Mouse (Mus musculus): ENCODE data around the gene Fam189b. TPM values are rescaled to one million over a fixed set of nuclear protein-coding genes. Genes with fewer than 3 reads are reported as not detected.
A peak's percentile ranks its signal among the peaks of the same experiment; 100 is the strongest.
"Not testable (repeated sequence)": the region's sequence is repeated elsewhere in the genome, so short reads cannot be mapped to it uniquely, and the experiment has no call there.

Gene Fam189b
- polyA plus RNA-seq, 1 experiment from 2014 or later = 23.5 TPM

DNA sequence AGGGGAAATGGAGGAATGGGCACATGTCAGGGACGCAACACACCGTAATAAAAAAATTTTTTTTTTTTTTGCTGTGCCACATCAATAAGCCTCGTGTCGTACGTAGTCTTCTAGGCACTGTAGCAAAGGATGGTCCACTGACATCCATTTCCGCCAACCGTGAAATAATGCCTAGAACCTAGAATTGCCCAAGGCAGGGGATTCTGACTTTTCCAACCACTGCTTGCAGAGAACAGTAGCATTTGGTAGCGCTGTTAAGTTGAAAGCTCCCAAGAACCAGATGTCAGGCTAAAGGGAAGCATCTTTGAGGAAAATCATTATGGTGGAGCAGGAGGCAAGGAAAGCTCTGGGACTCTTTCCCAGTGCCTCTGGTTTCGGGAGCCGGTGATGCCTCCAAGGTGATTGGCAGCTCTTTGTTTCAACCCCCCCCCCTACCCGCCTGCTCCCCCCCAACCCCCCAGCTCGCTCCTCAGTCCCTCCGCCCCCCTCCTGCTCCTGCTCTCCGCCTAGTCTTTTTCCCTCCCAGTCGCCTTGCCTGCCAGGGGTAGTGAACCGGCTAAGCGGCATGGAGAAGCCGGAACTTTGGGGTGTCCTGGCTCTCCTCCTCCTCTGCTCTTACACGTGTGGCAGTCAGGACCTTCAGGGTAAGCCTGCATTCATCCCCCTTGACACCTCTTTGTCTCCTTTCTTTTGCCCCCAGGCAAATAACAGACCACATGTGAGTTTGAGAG lies 31.9 kb downstream of the Fam189b start, which contains the start of gene Thbs3:
Gene Thbs3, plus strand, starts transcription at position 500 of the 731 bp plus-strand sequence.
- Histone ChIP-seq H3K27ac (peak within 1 kb of the TSS; percentile 90), H3K4me2 (ENCODE audit: low read length) (peak within 1 kb of the TSS; percentile 77), H3K4me3 (replicated peaks; ENCODE audit: low read depth, low read length) (peak within 1 kb of the TSS; percentile 66), H3K4me1 (replicated peaks; ENCODE audit: insufficient read depth, low read length) (peaks cover 15% of the 10 kb centered on the region), H3K36me3 (ENCODE audit: insufficient read depth, low read length) (peaks cover 3% of the 10 kb centered on the region; the same call in 1 of the 2 replicates), H3K27me3 (ENCODE audit: insufficient read depth, low read length) (no peaks in the 10 kb centered on the region), H3K9me3 (replicated peaks; ENCODE audit: low read length) (no peaks in the 10 kb centered on the region), H3K9ac (ENCODE audit: low read depth, low read length) (peak within 1 kb of the TSS; percentile 77)
- DNase-seq (ENCODE audit: low spot score) = no peak
- ATAC-seq (replicated peaks; ENCODE audit: low FRiP score, low read depth) = no peak
- no peak for TF ChIP-seq CTCF (IDR thresholded peaks at IDR 0.05; ENCODE audit: low read depth)
- 2% methylated on average over 16 of the region's 19 CpGs for WGBS

DNA sequence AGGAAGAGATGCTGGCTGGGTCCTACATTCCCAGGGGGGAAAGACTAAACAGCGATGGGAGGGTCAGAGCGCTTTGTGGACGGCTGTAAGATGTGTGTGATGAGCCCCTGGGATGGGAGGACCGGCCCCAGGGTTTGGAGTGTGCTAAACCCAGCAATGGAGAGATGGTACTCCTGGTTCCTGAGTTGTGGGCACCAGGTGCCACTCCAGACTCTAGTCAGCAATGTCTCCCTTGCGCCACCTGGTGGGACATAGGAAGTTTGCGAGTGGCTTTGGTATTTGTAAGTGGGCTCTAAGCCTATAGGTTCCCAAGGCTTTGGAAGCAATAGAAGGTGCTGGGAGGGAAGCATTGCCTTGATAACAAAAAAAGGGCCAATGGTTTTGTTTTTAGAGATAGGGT lies 32.9 kb downstream of the Fam189b start:
- no peak overlapping the region for H3K27ac ChIP-seq

DNA sequence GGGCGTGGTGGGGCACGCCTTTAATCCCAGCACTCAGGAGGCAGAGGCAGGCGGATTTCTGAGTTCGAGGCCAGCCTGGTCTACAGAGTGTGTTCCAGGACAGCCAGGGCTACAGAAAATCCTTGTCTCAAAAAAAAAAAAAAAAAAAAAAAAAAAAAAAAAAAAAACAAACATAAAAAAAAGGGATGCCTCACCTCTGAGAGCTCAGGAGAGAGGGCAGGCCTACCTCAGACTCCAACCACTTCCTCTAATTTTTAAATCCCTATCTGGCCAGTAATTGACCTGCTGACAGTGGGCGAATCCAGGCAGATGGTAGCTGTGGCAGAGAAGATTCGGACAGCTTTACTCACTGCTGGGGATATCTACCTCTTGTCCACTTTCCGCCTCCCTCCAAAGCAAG lies 33.5 kb downstream of the Fam189b start:
- DNase-seq (ENCODE audit: low spot score); H3K4me2 ChIP-seq (ENCODE audit: low read length); H3K4me3 ChIP-seq (replicated peaks; ENCODE audit: low read depth, low read length); H3K9me3 ChIP-seq (replicated peaks; ENCODE audit: low read length); ATAC-seq (replicated peaks; ENCODE audit: low FRiP score, low read depth); H3K9ac ChIP-seq (ENCODE audit: low read depth, low read length); H3K27me3 ChIP-seq (ENCODE audit: insufficient read depth, low read length); H3K36me3 ChIP-seq (ENCODE audit: insufficient read depth, low read length); H3K27ac ChIP-seq: not testable (repeated sequence)
- H3K4me1 ChIP-seq (replicated peaks; ENCODE audit: insufficient read depth, low read length) = peaks cover 15% of the 10 kb centered on the region
- WGBS = 79% methylated on average over 7 of the region's 7 CpGs

More for the DNA sequence above, 32.9 kb downstream of the Fam189b start:
- H3K4me3 ChIP-seq (replicated peaks; ENCODE audit: low read depth, low read length) = peak overlapping the region; percentile 66; the same call in 1 of the 2 replicates
- 0% methylated on average over 6 of the region's 6 CpGs for WGBS
- no peak overlapping the region for H3K9ac ChIP-seq (ENCODE audit: low read depth, low read length)
- no peaks in the 10 kb centered on the region for H3K27me3 ChIP-seq (ENCODE audit: insufficient read depth, low read length)
- H3K4me1 ChIP-seq (replicated peaks; ENCODE audit: insufficient read depth, low read length) = peaks cover 15% of the 10 kb centered on the region
- no peaks in the 10 kb centered on the region for H3K36me3 ChIP-seq (ENCODE audit: insufficient read depth, low read length)
- TF ChIP-seq CTCF (IDR thresholded peaks at IDR 0.05; ENCODE audit: low read depth) = peak; percentile 93
- no peaks in the 10 kb centered on the region for H3K9me3 ChIP-seq (replicated peaks; ENCODE audit: low read length)
- DNase-seq (ENCODE audit: low spot score) (peak; percentile 94), ATAC-seq (replicated peaks; ENCODE audit: low FRiP score, low read depth) (peak; percentile 17; the same call in 1 of the 2 replicates)
- H3K4me2 ChIP-seq (ENCODE audit: low read length) = peak overlapping the region; percentile 77

DNA sequence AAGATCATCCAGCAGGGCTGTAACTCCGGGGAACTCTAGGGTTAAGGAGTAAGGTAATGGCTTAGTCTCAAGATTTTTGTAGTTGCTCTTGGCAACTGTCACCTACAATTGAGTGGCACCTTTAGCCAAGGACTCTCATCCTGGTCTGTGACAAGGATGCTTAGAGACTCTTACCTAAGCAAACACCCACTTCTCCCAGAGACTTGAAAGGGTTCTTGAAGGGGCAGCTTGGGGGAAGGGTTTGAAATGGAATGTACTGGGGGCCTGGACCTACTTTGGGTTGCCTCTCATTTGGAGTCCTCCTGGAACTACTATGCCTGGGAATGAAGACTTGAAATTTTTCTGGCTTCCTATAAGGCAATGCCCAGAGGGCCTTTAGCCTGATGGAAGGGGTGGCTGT lies 35.3 kb downstream of the Fam189b start:
- Histone ChIP-seq H3K4me3 (replicated peaks; ENCODE audit: low read depth, low read length) (no peak overlapping the region), H3K36me3 (ENCODE audit: insufficient read depth, low read length) (no peaks in the 10 kb centered on the region), H3K27ac (no peak overlapping the region), H3K4me2 (ENCODE audit: low read length) (no peak overlapping the region), H3K4me1 (replicated peaks; ENCODE audit: insufficient read depth, low read length) (peaks cover 7% of the 10 kb centered on the region), H3K9ac (ENCODE audit: low read depth, low read length) (no peak overlapping the region), H3K27me3 (ENCODE audit: insufficient read depth, low read length) (no peaks in the 10 kb centered on the region), H3K9me3 (replicated peaks; ENCODE audit: low read length) (no peaks in the 10 kb centered on the region)
- DNase-seq (ENCODE audit: low spot score) (no peak), ATAC-seq (replicated peaks; ENCODE audit: low FRiP score, low read depth) (no peak)
- 68% methylated on average over 1 of the region's 1 CpGs for WGBS
- TF ChIP-seq CTCF (IDR thresholded peaks at IDR 0.05; ENCODE audit: low read depth) = no peak

DNA sequence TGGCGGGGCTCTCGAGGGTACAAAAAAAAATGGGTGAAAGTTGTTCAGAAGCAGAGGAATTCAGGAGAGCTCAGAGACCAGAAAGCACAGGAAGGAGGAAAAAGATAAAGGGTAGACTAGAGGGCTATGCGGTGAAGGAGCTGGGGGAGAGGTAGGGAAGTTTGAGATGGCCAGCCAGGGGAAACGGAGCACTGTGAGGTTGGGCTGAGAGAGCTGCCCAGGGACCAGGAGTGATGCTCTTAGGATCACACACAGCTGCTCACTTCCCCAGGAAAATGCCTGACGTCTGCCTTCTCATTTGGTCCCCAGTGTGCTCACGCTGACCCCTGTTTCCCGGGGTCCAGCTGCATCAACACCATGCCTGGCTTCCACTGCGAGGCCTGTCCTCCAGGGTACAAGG lies 36.6 kb downstream of the Fam189b start:
- H3K27me3 ChIP-seq (ENCODE audit: insufficient read depth, low read length) = no peaks in the 10 kb centered on the region
- ATAC-seq (replicated peaks; ENCODE audit: low FRiP score, low read depth) (no peak), DNase-seq (ENCODE audit: low spot score) (no peak)
- WGBS = 25% methylated on average over 8 of the region's 8 CpGs
- peaks cover 6% of the 10 kb centered on the region for H3K4me1 ChIP-seq (replicated peaks; ENCODE audit: insufficient read depth, low read length)
- H3K4me2 ChIP-seq (ENCODE audit: low read length) = no peak overlapping the region
- H3K36me3 ChIP-seq (ENCODE audit: insufficient read depth, low read length) = no peaks in the 10 kb centered on the region
- no peak overlapping the region for H3K4me3 ChIP-seq (replicated peaks; ENCODE audit: low read depth, low read length)
- no peak overlapping the region for H3K9ac ChIP-seq (ENCODE audit: low read depth, low read length)
- no peak overlapping the region for H3K27ac ChIP-seq
- H3K9me3 ChIP-seq (replicated peaks; ENCODE audit: low read length) = no peaks in the 10 kb centered on the region
- no peak for TF ChIP-seq CTCF (IDR thresholded peaks at IDR 0.05; ENCODE audit: low read depth)

DNA sequence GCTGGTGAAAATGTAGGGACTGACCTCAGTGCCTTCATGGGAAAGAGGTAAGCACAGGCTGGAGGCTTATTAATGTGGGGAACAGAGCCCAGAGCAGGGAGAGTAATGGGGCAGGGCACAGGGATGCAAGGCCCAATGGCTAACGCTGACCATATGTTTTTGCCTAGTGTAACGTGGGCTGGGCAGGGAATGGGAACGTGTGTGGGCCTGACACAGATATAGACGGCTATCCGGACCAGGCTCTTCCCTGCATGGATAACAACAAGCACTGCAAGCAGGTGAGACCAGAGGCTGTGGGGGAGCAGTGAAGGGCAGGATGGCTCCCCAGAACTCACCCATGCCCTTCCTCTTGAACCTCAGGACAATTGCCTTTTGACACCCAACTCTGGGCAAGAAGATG lies 38.2 kb downstream of the Fam189b start:
- DNase-seq (ENCODE audit: low spot score) = no peak
- ATAC-seq (replicated peaks; ENCODE audit: low FRiP score, low read depth) = no peak
- no peak overlapping the region for H3K4me3 ChIP-seq (replicated peaks; ENCODE audit: low read depth, low read length)
- no peaks in the 10 kb centered on the region for H3K9me3 ChIP-seq (replicated peaks; ENCODE audit: low read length)
- no peak overlapping the region for H3K27ac ChIP-seq
- H3K4me1 ChIP-seq (replicated peaks; ENCODE audit: insufficient read depth, low read length) = peaks cover 3% of the 10 kb centered on the region; the same call in 1 of the 2 replicates
- no peak overlapping the region for H3K4me2 ChIP-seq (ENCODE audit: low read length)
- WGBS = 84% methylated on average over 5 of the region's 5 CpGs
- H3K27me3 ChIP-seq (ENCODE audit: insufficient read depth, low read length) = no peaks in the 10 kb centered on the region
- TF ChIP-seq CTCF (IDR thresholded peaks at IDR 0.05; ENCODE audit: low read depth) = no peak
- no peaks in the 10 kb centered on the region for H3K36me3 ChIP-seq (ENCODE audit: insufficient read depth, low read length)
- no peak overlapping the region for H3K9ac ChIP-seq (ENCODE audit: low read depth, low read length)

All from kidney, postnatal 0 days (tissue).